Mouse (Mus musculus): ENCODE data around the gene Opcml. TPM values are rescaled to one million over a fixed set of nuclear protein-coding genes. Genes with fewer than 3 reads are reported as not detected.

Opcml gene
- polyA plus RNA-seq, 2 experiments: 3.7 to 5.5 TPM

GRCm38 (mm10) chr9:28255905-28256268, 465.3 kb downstream of the Opcml start:
- ATAC-seq (ENCODE audit: low FRiP score, low read depth) (no peak), DNase-seq (ENCODE audit: low spot score) (no peak)
- no peak overlapping the region for H3K27ac ChIP-seq (replicated peaks; ENCODE audit: low read depth, low read length)
- H3K4me3 ChIP-seq (replicated peaks; ENCODE audit: low read length): no peak overlapping the region
- H3K9ac ChIP-seq (ENCODE audit: low read depth, low read length, severe bottlenecking): no peak overlapping the region
- H3K9me3 ChIP-seq (ENCODE audit: control insufficient read depth, low read length): no peaks in the 10 kb centered on the region
- H3K4me2 ChIP-seq (replicated peaks; ENCODE audit: low read depth, low read length, severe bottlenecking): no peak overlapping the region
- H3K36me3 ChIP-seq (ENCODE audit: control insufficient read depth, insufficient read depth, low read length): no peaks in the 10 kb centered on the region
- no peaks in the 10 kb centered on the region for H3K27me3 ChIP-seq (ENCODE audit: control insufficient read depth, insufficient read depth, low read length)
- H3K4me1 ChIP-seq (ENCODE audit: control insufficient read depth, insufficient read depth, low read length): no peaks in the 10 kb centered on the region
- TF ChIP-seq POLR2A (IDR thresholded peaks at IDR 0.05; ENCODE audit: borderline replicate concordance, extremely low read depth, insufficient read depth, insufficient read length): no peak
- 73% methylated on average over 1 of the region's 1 CpGs for WGBS

DNA sequence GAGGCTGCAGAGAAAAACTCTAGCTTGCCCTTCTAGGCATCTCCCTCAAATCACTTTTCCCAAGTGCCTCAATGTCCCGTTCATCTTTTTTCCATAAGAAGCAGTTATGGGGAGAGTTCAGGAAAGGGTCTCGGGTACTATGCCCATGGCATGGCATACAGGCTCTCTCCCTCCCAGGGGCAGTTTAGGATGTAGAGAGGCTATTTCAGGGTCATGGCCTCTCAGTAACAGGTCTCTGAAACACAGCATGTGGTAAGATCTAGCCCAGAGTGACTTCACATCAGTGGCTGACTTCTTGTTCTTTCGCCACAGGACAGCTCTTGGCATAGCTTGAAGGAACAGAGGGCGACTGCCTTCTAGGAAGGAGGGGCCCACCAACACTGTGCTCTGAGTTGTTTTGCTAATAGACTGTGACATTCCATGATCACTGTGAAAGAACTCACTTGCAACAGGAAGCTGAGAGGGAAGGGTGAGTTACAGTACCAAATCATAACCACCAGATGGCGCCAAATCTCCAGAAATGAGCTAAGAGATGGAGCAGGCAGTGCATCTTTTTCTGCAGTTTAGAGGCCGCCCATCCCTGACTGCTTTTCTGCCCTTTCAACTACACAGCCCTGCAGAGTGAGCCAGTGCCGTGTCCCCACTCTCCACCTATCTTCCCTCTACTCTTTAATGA, 470.6 kb downstream of the Opcml start:
- H3K4me2 ChIP-seq (replicated peaks; ENCODE audit: low read depth, low read length, severe bottlenecking): no peak overlapping the region
- no peaks in the 10 kb centered on the region for H3K27me3 ChIP-seq (ENCODE audit: control insufficient read depth, insufficient read depth, low read length)
- H3K27ac ChIP-seq (replicated peaks; ENCODE audit: low read depth, low read length): no peak overlapping the region
- no peaks in the 10 kb centered on the region for H3K9me3 ChIP-seq (ENCODE audit: control insufficient read depth, low read length)
- no peak overlapping the region for H3K9ac ChIP-seq (ENCODE audit: low read depth, low read length, severe bottlenecking)
- ATAC-seq (ENCODE audit: low FRiP score, low read depth) (peak; percentile 60; the same call in 1 of the 2 replicates), DNase-seq (ENCODE audit: low spot score) (peak; percentile 64)
- H3K4me1 ChIP-seq (ENCODE audit: control insufficient read depth, insufficient read depth, low read length): no peaks in the 10 kb centered on the region
- 23% methylated on average over 7 of the region's 7 CpGs for WGBS
- TF ChIP-seq POLR2A (IDR thresholded peaks at IDR 0.05; ENCODE audit: borderline replicate concordance, extremely low read depth, insufficient read depth, insufficient read length): no peak
- no peak overlapping the region for H3K4me3 ChIP-seq (replicated peaks; ENCODE audit: low read length)
- H3K36me3 ChIP-seq (ENCODE audit: control insufficient read depth, insufficient read depth, low read length): no peaks in the 10 kb centered on the region

- no peaks in the 10 kb centered on the region for H3K9me3 ChIP-seq (ENCODE audit: control insufficient read depth, low read length)
Measured at GRCm38 (mm10) chr9:28262021-28262420, 471.4 kb downstream of the Opcml start.

DNA sequence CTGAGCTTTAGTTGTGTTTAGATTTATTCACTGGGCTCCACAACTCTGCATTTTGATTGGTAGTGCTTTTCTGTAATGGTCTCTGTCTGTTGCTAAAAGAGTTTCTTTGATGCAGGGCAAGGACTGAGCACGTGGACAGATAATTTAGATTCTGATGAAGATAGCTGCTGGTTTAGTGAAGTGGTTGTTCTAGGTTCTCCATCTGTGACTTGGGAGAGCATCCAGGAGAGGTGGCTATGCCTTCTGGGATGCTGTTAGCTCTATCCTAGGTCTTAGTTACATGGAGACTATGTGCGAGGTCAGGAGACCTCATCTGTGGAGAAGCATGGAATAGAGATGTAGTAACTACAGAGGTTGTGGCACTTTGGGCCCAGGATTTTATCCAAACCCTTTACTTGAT, 472.3 kb downstream of the Opcml start:
- TF ChIP-seq POLR2A (IDR thresholded peaks at IDR 0.05; ENCODE audit: borderline replicate concordance, extremely low read depth, insufficient read depth, insufficient read length): no peak
- 80% methylated on average over 2 of the region's 2 CpGs for WGBS
- no peak overlapping the region for H3K4me2 ChIP-seq (replicated peaks; ENCODE audit: low read depth, low read length, severe bottlenecking)
- no peak overlapping the region for H3K9ac ChIP-seq (ENCODE audit: low read depth, low read length, severe bottlenecking)
- no peaks in the 10 kb centered on the region for H3K9me3 ChIP-seq (ENCODE audit: control insufficient read depth, low read length)
- no peaks in the 10 kb centered on the region for H3K36me3 ChIP-seq (ENCODE audit: control insufficient read depth, insufficient read depth, low read length)
- no peaks in the 10 kb centered on the region for H3K27me3 ChIP-seq (ENCODE audit: control insufficient read depth, insufficient read depth, low read length)
- no peaks in the 10 kb centered on the region for H3K4me1 ChIP-seq (ENCODE audit: control insufficient read depth, insufficient read depth, low read length)
- no peak overlapping the region for H3K4me3 ChIP-seq (replicated peaks; ENCODE audit: low read length)
- H3K27ac ChIP-seq (replicated peaks; ENCODE audit: low read depth, low read length): no peak overlapping the region
- DNase-seq (ENCODE audit: low spot score) (no peak), ATAC-seq (ENCODE audit: low FRiP score, low read depth) (no peak)

More at GRCm38 (mm10) chr9:28262021-28262420, 471.4 kb downstream of the Opcml start:
- DNase-seq (ENCODE audit: low spot score) (no peak), ATAC-seq (ENCODE audit: low FRiP score, low read depth) (no peak)
- no peak overlapping the region for H3K9ac ChIP-seq (ENCODE audit: low read depth, low read length, severe bottlenecking)
- H3K27me3 ChIP-seq (ENCODE audit: control insufficient read depth, insufficient read depth, low read length): no peaks in the 10 kb centered on the region
- H3K27ac ChIP-seq (replicated peaks; ENCODE audit: low read depth, low read length): no peak overlapping the region
- no peaks in the 10 kb centered on the region for H3K36me3 ChIP-seq (ENCODE audit: control insufficient read depth, insufficient read depth, low read length)
- no peak for TF ChIP-seq POLR2A (IDR thresholded peaks at IDR 0.05; ENCODE audit: borderline replicate concordance, extremely low read depth, insufficient read depth, insufficient read length)
- no peak overlapping the region for H3K4me2 ChIP-seq (replicated peaks; ENCODE audit: low read depth, low read length, severe bottlenecking)
- H3K4me1 ChIP-seq (ENCODE audit: control insufficient read depth, insufficient read depth, low read length): no peaks in the 10 kb centered on the region
- H3K4me3 ChIP-seq (replicated peaks; ENCODE audit: low read length): no peak overlapping the region
- 62% methylated on average over 1 of the region's 1 CpGs for WGBS

DNA sequence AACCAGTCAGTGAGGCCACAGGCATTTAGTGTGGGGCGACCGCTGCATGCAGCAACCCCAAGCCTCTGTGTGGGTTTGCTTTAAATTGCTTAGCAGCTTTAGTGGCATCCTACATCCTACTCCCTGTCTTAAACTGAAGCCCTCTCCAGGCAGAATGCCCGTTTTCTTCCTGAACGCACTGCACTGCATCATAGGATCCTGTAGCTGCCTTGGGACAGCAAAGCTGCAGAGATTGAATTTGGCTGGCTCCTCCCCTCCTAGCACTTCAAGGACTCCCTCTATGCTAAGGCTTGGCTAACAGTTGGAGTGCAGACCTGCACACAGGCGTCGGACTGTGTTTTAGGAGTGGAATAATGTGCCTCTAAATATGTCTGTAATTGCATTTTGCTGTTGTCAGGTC, 474.2 kb downstream of the Opcml start:
- Histone ChIP-seq H3K4me3 (replicated peaks; ENCODE audit: low read length) (no peak overlapping the region), H3K36me3 (ENCODE audit: control insufficient read depth, insufficient read depth, low read length) (no peaks in the 10 kb centered on the region), H3K4me1 (ENCODE audit: control insufficient read depth, insufficient read depth, low read length) (no peaks in the 10 kb centered on the region), H3K27me3 (ENCODE audit: control insufficient read depth, insufficient read depth, low read length) (no peaks in the 10 kb centered on the region), H3K4me2 (replicated peaks; ENCODE audit: low read depth, low read length, severe bottlenecking) (no peak overlapping the region), H3K27ac (replicated peaks; ENCODE audit: low read depth, low read length) (no peak overlapping the region), H3K9ac (ENCODE audit: low read depth, low read length, severe bottlenecking) (no peak overlapping the region), H3K9me3 (ENCODE audit: control insufficient read depth, low read length) (no peaks in the 10 kb centered on the region)
- TF ChIP-seq POLR2A (IDR thresholded peaks at IDR 0.05; ENCODE audit: borderline replicate concordance, extremely low read depth, insufficient read depth, insufficient read length): no peak
- ATAC-seq (ENCODE audit: low FRiP score, low read depth) (no peak), DNase-seq (ENCODE audit: low spot score) (no peak)
- WGBS: 59% methylated on average over 6 of the region's 6 CpGs

Measured in limb, embryonic 14.5 days (tissue).